Mouse (Mus musculus) olfactory bulb, adult 2 months (tissue): ENCODE results near the gene Scarf1.

ENCODE experiments used
- CTCF ChIP-seq: fragments of 200-500 bp; IDR thresholded peaks from 2 replicates; pipeline ENCODE4 v1.5.1; 2012; ENCODE audit warnings: low read depth, mild to moderate bottlenecking, low read length, moderate library complexity; ENCODE audit not compliant: insufficient read depth
- POLR2A ChIP-seq: fragments of 200-500 bp; IDR thresholded peaks from 2 replicates; pipeline ENCODE4 v1.6.1; 2012; ENCODE audit warnings: mild to moderate bottlenecking, low read depth, low read length, moderate library complexity; ENCODE audit not compliant: insufficient read depth

GRCm38 (mm10) chr11:75560530-75561409, 47.4 kb downstream of the Scarf1 start:
- TF ChIP-seq POLR2A (no peak), CTCF (no peak)
